Mouse (Mus musculus) common myeloid progenitor, adult 5-6 weeks (primary cell): ENCODE measurements around the gene Kif13a. TPM values are rescaled to one million over a fixed set of nuclear protein-coding genes. Genes with fewer than 3 reads are reported as not detected.

Experiments used
- ATAC-seq: replicated peaks from 2 replicates; pipeline ENCODE4 v1.8.0; 2016; ENCODE audit warnings: low read depth, mild to moderate bottlenecking, moderate TSS enrichment, inconsistent platforms; ENCODE audit not compliant: poor library complexity, severe bottlenecking
- total RNA-seq: library from RNA; stranded (forward); fragments of 200-1000, 187-1606 nt; gene quantifications from 2 replicates; pipeline ENCODE4 v1.2.3, GENCODE M21; 2017

Gene Kif13a
- total RNA-seq, 1 experiment from 2014 or later, result 43.5 TPM

- peak; percentile 83 for ATAC-seq
These were observed 131.5 kb downstream of the Kif13a start for GRCm38 (mm10) chr13:46798156-46798555.

- ATAC-seq, result no peak
These were observed 133.3 kb downstream of the Kif13a start for GRCm38 (mm10) chr13:46796381-46796780.

DNA sequence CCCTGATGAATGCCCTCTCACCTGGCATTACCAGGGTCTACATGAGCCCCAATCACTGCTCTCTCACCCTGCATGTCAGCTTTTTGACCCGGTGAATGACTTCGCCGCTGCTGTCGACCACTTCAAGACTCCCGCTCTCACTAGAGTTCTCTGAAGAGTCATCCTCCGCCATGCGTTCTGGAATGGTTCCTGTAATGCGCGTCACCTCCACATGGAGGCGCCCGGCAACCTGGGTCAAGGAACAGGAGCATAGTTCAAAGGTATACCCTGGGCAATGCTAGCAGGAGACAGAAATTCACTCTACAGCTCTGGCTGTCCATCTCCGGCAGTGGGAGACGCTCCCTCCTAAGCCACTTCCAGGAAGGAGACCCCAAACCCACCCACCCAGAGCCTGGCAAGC lies 135.8 kb downstream of the Kif13a start:
- ATAC-seq, result no peak

- ATAC-seq, result no peak
These were observed 141.2 kb downstream of the Kif13a start for GRCm38 (mm10) chr13:46788452-46788851.

DNA sequence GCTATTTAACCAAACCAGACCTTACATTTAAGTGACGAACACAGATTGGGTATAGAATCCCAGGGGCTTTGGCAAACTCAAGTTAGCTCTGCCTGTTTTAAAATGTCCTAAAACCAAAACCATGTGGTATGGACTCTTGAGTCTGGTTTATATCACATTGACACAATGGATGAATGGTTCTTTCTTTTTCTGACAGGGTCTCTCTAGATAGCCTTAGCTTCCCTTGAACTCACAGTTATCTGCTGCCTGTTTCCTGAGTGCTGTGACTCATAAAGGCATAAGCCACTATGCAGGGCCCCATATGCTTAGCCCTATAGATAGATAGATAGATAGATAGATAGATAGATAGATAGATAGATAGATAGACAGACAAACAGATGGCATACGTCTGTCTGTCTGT lies 142.8 kb downstream of the Kif13a start:
- ATAC-seq, result no peak

GRCm38 (mm10) chr13:46786064-46786561 lies 143.6 kb downstream of the Kif13a start:
- ATAC-seq, result no peak

- no peak for ATAC-seq
These were observed 149.3 kb downstream of the Kif13a start for GRCm38 (mm10) chr13:46780379-46780778.

GRCm38 (mm10) chr13:46779831-46780230 lies 149.8 kb downstream of the Kif13a start:
- ATAC-seq, result no peak

GRCm38 (mm10) chr13:46777461-46777860 lies 152.2 kb downstream of the Kif13a start:
- ATAC-seq, result no peak

GRCm38 (mm10) chr13:46776636-46777305 lies 152.9 kb downstream of the Kif13a start:
- no peak for ATAC-seq

GRCm38 (mm10) chr13:46774998-46775397 lies 154.7 kb downstream of the Kif13a start:
- ATAC-seq, result peak; percentile 79

- no peak for ATAC-seq
These were observed 157.1 kb downstream of the Kif13a start for GRCm38 (mm10) chr13:46772581-46772980.

- ATAC-seq, result no peak
These were observed 164.3 kb downstream of the Kif13a start for GRCm38 (mm10) chr13:46765361-46765760.

DNA sequence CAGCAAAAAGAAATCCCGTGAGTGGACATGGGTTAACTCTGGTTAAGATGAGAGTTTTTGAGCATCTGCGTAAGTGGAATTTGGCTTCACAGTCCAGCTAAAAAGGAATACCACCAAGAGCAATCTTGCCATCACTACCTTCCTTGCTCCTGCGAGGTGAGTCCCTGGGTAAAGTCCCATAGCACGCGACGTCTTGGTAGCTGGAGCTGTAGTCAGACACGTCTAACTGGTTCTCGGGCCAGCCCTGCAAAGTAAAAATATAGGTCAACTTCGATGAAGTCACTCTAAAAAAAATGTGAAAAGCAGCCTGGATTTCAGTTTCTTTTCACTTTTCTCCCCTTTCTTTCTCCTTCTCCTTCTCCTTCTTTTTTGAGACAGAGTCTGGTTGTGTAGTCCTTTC lies 166.5 kb downstream of the Kif13a start:
- no peak for ATAC-seq

- ATAC-seq, result no peak
These were observed 168.7 kb downstream of the Kif13a start for GRCm38 (mm10) chr13:46760921-46761320.

DNA sequence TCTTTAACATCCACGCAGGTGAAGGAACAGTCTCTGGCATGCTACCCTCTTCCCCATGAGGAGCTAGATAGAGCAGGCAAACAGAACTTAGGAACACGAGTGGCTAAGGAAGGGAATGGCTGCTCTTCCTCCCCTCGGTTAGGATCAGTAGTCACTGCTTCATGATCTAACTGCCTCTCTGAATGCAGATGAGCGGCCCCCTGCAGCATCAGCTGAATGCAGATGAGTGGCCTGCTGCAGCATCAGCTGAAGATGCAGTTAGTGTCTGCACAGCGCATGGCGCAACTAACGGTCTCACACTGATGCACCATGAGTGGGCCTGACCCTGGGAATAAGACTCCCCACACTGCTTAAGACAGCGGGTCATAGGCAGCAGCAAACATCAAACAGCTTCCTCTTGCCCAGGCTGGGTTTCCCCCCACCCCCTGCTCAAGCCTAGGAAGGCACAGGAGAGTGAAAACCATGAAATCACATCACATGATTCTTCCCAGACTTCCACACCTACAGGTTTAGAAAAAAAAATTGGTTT lies 170.3 kb downstream of the Kif13a start:
- no peak for ATAC-seq

- ATAC-seq, result no peak
These were observed 171.0 kb downstream of the Kif13a start for GRCm38 (mm10) chr13:46758627-46759026.

DNA sequence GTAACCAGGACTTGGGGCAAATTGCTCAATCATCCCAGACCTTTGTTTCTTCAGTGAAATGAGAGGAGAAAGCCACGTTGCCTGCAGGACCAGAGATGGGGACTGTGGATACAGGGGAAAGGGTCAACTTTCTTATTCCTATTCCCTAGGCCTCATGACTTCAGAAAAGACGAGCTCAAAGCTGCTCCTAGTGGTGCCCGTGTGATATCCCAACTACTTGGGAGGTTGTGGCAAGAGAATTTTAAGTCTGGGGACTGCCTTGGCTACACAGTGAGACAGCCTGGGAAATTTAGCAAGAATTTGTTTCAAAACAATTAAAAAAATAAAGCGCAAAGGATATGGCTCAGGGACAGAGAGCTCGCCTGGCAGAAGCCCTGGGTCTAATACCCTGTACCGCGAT lies 171.7 kb downstream of the Kif13a start:
- ATAC-seq, result no peak

- ATAC-seq, result no peak
These were observed 176.4 kb downstream of the Kif13a start for GRCm38 (mm10) chr13:46753294-46753693.

DNA sequence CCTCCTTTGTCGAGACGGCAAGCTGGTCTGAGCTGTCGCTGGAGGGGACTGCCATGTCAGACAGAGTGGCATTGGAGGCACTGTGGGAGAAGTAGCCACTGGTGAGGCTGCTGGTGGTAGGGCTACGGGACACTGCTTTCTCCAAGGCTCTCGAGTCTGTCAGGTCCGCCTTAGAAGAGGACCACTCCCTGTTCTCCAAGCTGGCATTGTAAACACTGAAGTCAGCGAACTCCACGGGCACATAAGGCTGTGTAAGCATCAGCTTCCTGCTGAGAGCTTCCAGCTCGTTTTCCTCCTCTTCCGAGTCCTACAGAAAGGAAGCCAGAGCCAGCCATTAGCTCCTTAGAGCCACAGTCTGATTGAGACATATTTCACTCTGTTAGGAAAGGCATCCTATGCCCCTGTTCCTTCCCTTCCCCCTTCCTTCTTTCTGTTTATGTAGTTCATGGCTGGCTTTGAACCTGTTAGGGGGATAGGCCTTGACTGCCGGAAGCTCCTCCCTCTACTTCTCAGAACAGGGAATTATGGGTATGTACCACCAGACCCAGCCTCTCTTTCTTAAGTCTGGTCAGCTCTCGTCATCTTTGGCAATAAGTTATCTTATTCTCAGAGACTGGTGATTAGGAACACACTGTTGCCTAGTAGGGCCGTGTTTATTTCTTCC lies 177.0 kb downstream of the Kif13a start:
- ATAC-seq, result no peak

DNA sequence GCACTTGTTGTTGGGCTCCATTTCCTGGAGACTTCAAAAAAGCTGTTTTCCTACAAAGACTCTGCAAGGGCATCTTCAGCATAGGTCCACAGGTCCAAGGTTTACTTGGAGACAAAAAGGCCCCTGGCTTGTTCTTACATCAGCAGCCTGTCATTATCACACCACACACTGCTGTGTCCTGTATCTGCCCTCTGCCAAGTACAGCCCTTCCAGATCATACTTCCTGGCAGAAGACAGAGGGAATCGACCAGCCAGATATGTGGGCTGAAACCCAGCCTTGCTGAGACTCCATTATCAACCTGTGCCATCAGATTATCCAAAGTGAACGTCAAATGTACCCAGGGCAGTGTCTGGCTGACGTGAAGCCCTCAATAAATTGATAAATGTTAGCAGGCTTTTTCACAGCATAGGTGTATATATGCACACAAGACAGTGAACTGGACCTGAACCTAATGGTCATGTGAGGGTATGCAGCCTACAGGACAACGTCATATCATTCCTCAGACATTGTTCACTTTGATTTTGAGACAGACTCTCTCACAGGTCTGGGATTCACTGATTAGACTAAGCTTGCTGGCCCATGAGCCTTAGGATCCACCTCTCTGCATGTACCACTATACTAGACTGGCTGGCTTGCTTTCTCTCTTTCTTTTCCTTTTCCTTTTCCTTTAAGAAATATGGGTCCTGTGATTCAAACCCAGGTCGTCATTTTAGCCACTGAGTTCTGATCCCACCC lies 181.4 kb downstream of the Kif13a start:
- peak; percentile 60; the same call in 1 of the 2 replicates for ATAC-seq
